Mouse (Mus musculus) intestine, postnatal 0 days (tissue): ENCODE measurements at regions not wholly inside any gene's neighbourhood (a gene's known extent, or its start where the extent isn't known, plus 50 kb on each side); places are given as distances from the start of the nearest gene placed in this dataset.
A peak's percentile ranks its signal among the peaks of the same experiment; 100 is the strongest.

Experiments
- ATAC-seq: fragments of 200-750 bp; cut with Nextera tagmentation; 2 replicates; pipeline ENCODE4 v1.8.0; 2017; ENCODE audit warnings: mild to moderate bottlenecking, moderate TSS enrichment, moderate library complexity
- H3K27ac ChIP-seq: fragments of 300-500 bp; sonication (generic); 2 replicates; pipeline ENCODE4 v1.5.1; 2014; ENCODE audit warnings: mild to moderate bottlenecking, low read depth, low read length, moderate library complexity
- H3K27me3 ChIP-seq: fragments of 300-500 bp; sonication (generic); replicated peaks from 2 replicates; pipeline ENCODE4 v1.6.1; 2014; ENCODE audit warnings: low read length, mixed read lengths; ENCODE audit not compliant: control insufficient read depth, insufficient read depth
- H3K36me3 ChIP-seq: fragments of 300-500 bp; sonication (generic); 2 replicates; pipeline ENCODE4 v1.6.1; 2014; ENCODE audit warnings: mild to moderate bottlenecking, moderate library complexity; ENCODE audit not compliant: control insufficient read depth, insufficient read depth
- H3K4me1 ChIP-seq: fragments of 300-500 bp; sonication (generic); replicated peaks from 2 replicates; pipeline ENCODE4 v1.6.1; 2014; ENCODE audit warnings: antibody characterized with exemption, low read length, mixed read lengths; ENCODE audit not compliant: control insufficient read depth, insufficient read depth
- H3K4me2 ChIP-seq: fragments of 300-500 bp; sonication (generic); replicated peaks from 2 replicates; pipeline ENCODE4 v1.6.1; 2014; ENCODE audit warnings: low read depth, mild to moderate bottlenecking, moderate library complexity
- H3K4me3 ChIP-seq: fragments of 300-500 bp; sonication (generic); 2 replicates; pipeline ENCODE4 v1.5.1; 2014; ENCODE audit warnings: low read depth, low read length
- H3K9ac ChIP-seq: fragments of 300-500 bp; sonication (generic); 2 replicates; pipeline ENCODE4 v1.6.1; 2014; ENCODE audit warnings: mild to moderate bottlenecking, low read depth, low read length
- H3K9me3 ChIP-seq: fragments of 300-500 bp; sonication (generic); 2 replicates; pipeline ENCODE4 v1.6.1; 2016; ENCODE audit warnings: mixed run types; ENCODE audit not compliant: control insufficient read depth
- CTCF ChIP-seq: sonication (generic); IDR thresholded peaks from 2 replicates; pipeline ENCODE4 v1.5.1; 2016; ENCODE audit warnings: low read depth, mild to moderate bottlenecking, control low read depth, antibody characterized with exemption, moderate library complexity
- WGBS: fragments of 180-500 bp; shearing (Covaris S2); extraction: QIAGEN DNeasy Blood & Tissue Kit; methylation state at CpG from one replicate; pipeline ENCODE4 v1.1.7; 2014; 5-methylcytosine and 5-hydroxymethylcytosine counted together

GRCm38 (mm10) chr17:84006748-84007147, 159.0 kb upstream of the Haao start:
- H3K36me3 ChIP-seq = no peaks in the 10 kb centered on the region
- no peaks in the 10 kb centered on the region for H3K9me3 ChIP-seq
- 0 out of 2 replicates have a peak, but pooled peaks cover 5% of the 10 kb centered on the region for H3K4me1 ChIP-seq
- TF ChIP-seq CTCF = no peak
- no peak for ATAC-seq
- 65% methylated on average over 9 of the region's 9 CpGs for WGBS
- H3K9ac ChIP-seq = no peak overlapping the region
- no peak overlapping the region for H3K4me2 ChIP-seq
- H3K4me3 ChIP-seq = no peak overlapping the region
- H3K27me3 ChIP-seq = no peaks in the 10 kb centered on the region
- H3K27ac ChIP-seq = no peak overlapping the region; the same call in 1 of the 2 replicates

DNA sequence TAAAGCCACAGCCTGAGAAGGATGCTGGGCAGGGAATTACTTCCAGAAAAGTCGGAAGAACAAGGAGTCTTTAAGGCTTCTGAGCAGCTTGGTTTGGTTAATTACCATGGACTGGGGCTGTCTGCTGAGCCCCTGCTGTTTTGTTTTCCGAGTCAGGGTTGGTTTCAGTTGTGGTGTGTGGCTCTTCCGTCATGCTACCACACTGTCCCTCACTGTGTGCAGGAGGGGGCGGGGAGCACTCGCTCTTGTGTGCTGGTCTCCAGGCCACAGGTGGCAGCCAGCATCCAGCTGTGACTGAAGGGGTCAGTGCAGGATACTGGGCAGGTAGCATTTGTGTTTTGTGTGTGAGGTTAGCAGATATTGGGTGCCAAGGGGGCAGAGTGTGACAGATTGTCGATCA, 156.5 kb upstream of the Haao start:
- 47% methylated on average over 6 of the region's 6 CpGs for WGBS
- TF ChIP-seq CTCF = no peak; the same call in 1 of the 2 replicates
- Histone ChIP-seq H3K36me3 (no peaks in the 10 kb centered on the region), H3K4me1 (0 out of 2 replicates have a peak, but pooled peaks cover 5% of the 10 kb centered on the region), H3K27me3 (no peaks in the 10 kb centered on the region), H3K9me3 (no peaks in the 10 kb centered on the region), H3K27ac (0 out of 2 replicates have a peak overlapping the region, but pooled peaks have one; percentile 7), H3K4me3 (no peak overlapping the region), H3K4me2 (no peak overlapping the region), H3K9ac (no peak overlapping the region)
- no peak for ATAC-seq

GRCm38 (mm10) chr17:84003489-84004234, 155.9 kb upstream of the Haao start:
- Histone ChIP-seq H3K36me3 (no peaks in the 10 kb centered on the region), H3K9me3 (no peaks in the 10 kb centered on the region)
- WGBS = 46% methylated on average over 9 of the region's 9 CpGs

DNA sequence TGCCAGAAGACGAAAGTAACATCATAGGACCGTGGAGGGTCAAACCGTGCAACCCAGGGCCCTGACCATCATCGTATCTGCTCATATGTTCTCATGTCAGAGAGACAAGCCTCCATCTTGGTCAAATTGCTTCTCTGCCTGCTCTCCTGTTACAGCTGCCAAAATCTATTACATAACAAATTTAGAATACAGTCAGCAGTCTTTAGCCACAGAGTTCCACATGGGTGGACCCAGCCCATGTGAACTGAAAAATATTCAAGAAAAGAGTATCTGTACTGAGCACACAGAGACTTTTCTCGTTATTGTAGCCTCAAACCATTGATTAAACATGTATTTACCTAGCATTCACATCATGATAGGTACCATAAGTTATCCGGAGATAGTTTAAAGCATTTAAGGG, 155.2 kb upstream of the Haao start:
- H3K4me3 ChIP-seq = no peak overlapping the region
- no peaks in the 10 kb centered on the region for H3K27me3 ChIP-seq
- no peak for ATAC-seq
- TF ChIP-seq CTCF = no peak
- no peak overlapping the region for H3K4me2 ChIP-seq
- H3K4me1 ChIP-seq = 0 out of 2 replicates have a peak, but pooled peaks cover 10% of the 10 kb centered on the region
- H3K36me3 ChIP-seq = no peaks in the 10 kb centered on the region
- no peak overlapping the region for H3K9ac ChIP-seq
- no peaks in the 10 kb centered on the region for H3K9me3 ChIP-seq
- WGBS = 74% methylated on average over 6 of the region's 6 CpGs
- H3K27ac ChIP-seq = no peak overlapping the region

More at GRCm38 (mm10) chr17:84003489-84004234, 155.9 kb upstream of the Haao start:
- Histone ChIP-seq H3K9ac (no peak overlapping the region), H3K4me3 (no peak overlapping the region), H3K27me3 (no peaks in the 10 kb centered on the region), H3K4me2 (no peak overlapping the region), H3K27ac (0 out of 2 replicates have a peak overlapping the region, but pooled peaks have one; percentile 7), H3K4me1 (0 out of 2 replicates have a peak, but pooled peaks cover 5% of the 10 kb centered on the region)
- peak; percentile 39 for TF ChIP-seq CTCF
- no peak for ATAC-seq

GRCm38 (mm10) chr17:84002327-84002726, 154.6 kb upstream of the Haao start:
- Histone ChIP-seq H3K4me3 (no peak overlapping the region), H3K4me2 (no peak overlapping the region), H3K9ac (no peak overlapping the region), H3K4me1 (0 out of 2 replicates have a peak, but pooled peaks cover 10% of the 10 kb centered on the region), H3K27me3 (no peaks in the 10 kb centered on the region), H3K9me3 (no peaks in the 10 kb centered on the region), H3K36me3 (no peaks in the 10 kb centered on the region), H3K27ac (no peak overlapping the region)
- TF ChIP-seq CTCF = no peak
- WGBS = 91% methylated on average over 16 of the region's 16 CpGs
- no peak for ATAC-seq

GRCm38 (mm10) chr17:84000115-84000514, 152.4 kb upstream of the Haao start:
- Histone ChIP-seq H3K4me1 (0 out of 2 replicates have a peak, but pooled peaks cover 10% of the 10 kb centered on the region), H3K9ac (no peak overlapping the region), H3K36me3 (no peaks in the 10 kb centered on the region), H3K9me3 (no peaks in the 10 kb centered on the region), H3K4me2 (peak overlapping the region; percentile 51; the same call in 1 of the 2 replicates), H3K4me3 (no peak overlapping the region), H3K27ac (peak overlapping the region; percentile 41), H3K27me3 (no peaks in the 10 kb centered on the region)
- TF ChIP-seq CTCF = no peak
- 25% methylated on average over 6 of the region's 6 CpGs for WGBS
- ATAC-seq = peak; percentile 34; the same call in 1 of the 2 replicates
